Mouse (Mus musculus) left cerebral cortex, adult 18-20 months (tissue): Measurements from ENCODE around the gene Nlrp3. TPM values are rescaled to one million over a fixed set of nuclear protein-coding genes. Genes with fewer than 3 reads are reported as not detected.
A peak's percentile ranks its signal among the peaks of the same experiment; 100 is the strongest.
"Not testable (repeated sequence)": the region's sequence is repeated elsewhere in the genome, so short reads cannot be mapped to it uniquely, and the experiment has no call there.

ENCODE experiments used
- DNase-seq, 2 experiments: peaks; one replicate each; pipeline ENCODE4 v3.0.0; 2021 to 2022; ENCODE audit warnings: low spot score in 2 of 2, mixed read lengths in 1 of 2
- total RNA-seq, 2 experiments: library from RNA; stranded (reverse); gene quantifications; 2 replicates each; pipeline ENCODE4 v1.2.3; 2021

The Nlrp3 gene
- total RNA-seq, 2 experiments from 2014 or later, result 1.0 to 1.1 TPM

GRCm38 (mm10) chr11:59531562-59531961 is 9.8 kb upstream of the Nlrp3 start:
- DNase-seq, result no peak

DNA sequence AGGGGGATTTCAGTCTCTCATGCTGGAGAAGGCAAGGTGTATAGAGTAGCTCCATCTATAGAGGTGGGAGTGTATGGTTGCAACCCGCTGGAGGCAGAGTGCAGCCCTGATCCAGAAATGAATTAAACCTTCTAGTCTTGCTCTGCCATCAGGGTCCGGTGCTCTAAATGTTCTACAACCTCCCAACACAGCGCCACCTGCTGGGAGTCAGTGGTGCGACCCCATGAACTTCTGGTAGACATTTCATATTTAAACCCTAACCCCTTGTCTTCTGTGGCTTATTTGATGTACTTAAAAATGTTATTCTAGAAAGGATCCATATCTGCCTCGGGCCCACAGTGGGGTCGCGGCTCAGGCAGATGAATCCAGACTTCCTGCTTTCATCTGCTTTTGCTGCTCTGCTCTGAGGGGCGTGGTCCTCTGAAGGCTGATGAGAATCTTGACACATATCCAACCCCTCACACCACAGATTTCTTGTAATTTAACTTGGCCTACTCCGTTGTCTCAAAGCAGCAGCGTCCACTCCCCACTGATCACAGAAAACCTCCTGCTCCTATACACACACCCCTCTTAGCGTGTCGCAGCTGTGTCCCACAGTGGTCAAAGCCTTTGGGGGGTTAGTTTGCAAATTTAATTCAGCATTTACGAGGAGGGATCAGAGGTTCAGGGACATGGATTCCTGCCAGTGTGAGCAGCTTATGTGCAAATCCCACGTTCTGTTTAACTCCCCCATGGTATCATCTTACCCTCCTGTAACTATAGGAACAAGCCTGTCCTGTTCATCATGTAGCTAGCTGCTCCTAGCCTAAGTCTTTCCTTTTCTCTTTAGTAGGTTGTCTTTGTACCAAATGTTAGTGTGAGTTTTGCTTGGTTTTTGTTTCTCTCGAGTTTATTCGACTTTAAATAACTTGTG is 3.9 kb upstream of the Nlrp3 start:
- no peak for DNase-seq

- DNase-seq, result peak; percentile 36 to 40
Observed at GRCm38 (mm10) chr11:59538387-59538786, 3.0 kb upstream of the Nlrp3 start.

DNA sequence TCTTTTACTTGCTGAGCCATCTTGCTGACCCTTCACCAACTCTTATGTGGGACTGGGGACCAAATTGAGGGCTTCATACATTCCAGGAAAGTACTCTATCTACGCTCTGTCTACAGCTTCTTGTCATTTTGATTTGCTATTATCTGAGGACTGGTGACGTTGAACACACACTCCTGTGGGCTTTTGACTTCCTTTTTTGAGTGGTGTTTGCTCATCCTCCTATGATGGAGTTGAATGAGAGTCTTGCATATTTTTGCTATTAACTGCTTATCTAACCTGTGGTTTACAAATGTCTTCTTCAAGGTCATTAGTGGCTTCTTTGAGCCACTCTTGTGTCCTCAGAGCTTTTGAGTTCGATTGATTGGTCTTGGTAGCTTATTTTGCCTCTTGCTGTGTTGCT is 1.2 kb upstream of the Nlrp3 start:
- DNase-seq, result no peak

- no peak for DNase-seq
Observed at GRCm38 (mm10) chr11:59542442-59542841, 1.1 kb downstream of the Nlrp3 start.

- no peak for DNase-seq
Observed at GRCm38 (mm10) chr11:59543376-59543775, 2.0 kb downstream of the Nlrp3 start.

DNA sequence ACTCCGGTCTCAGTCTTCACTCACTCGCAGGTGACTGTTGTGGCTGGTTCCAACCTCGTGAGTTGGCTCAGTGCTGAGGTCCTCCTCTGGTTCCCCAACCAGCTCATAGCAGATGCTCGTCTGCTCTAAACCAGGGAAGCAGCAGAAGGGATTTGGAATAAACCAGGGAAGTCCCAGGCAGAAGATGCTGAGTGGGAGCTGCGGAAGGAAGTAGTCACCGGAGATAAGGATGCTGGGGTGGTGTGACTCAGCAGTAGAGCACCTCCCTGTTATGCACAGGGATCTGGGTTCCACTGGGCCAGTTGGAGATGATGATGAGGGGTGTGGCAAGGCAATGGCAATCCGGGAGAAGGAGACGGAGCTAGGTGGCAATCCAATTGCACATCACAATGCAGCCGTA is 2.6 kb downstream of the Nlrp3 start:
- peak; percentile 21 to 47 for DNase-seq

DNA sequence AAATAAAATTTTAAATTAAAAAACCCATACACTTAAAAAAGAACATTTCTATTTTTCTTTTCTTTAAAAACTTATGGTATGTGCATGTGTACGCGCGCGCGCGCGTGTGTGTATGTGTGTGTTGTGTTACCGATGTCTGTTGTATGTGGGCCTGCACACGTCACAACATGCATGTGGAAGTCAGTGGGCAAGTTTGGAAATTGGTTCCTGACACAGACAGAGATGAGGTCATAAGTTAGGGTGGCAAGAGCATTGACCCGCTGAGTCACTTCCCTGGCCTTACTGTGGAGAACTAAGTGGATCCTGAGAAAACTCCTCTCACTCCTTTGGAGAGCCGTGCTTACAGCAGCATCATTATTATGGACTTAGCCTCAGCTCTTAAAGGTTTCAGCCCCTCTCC is 12.8 kb downstream of the Nlrp3 start:
- no peak for DNase-seq

DNA sequence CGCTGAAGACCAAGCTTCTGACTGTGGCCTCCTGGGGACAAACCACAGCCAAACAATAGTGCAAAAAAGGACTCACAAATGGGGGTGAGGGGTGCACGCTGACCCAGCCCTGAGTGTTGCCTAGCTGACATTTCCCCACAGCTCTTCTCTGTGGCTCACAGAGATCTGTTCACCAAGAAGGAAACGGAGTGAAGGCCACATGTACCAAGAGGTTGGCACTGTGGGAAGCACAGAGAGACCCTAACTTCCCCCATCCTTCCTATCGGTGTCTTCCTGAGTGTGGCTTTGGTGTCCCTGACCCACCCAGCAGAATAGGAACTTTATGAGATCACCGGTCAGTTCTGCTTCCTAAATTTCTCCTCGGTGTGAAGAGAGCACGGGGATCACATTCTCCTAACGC is 13.2 kb downstream of the Nlrp3 start:
- no peak for DNase-seq

DNA sequence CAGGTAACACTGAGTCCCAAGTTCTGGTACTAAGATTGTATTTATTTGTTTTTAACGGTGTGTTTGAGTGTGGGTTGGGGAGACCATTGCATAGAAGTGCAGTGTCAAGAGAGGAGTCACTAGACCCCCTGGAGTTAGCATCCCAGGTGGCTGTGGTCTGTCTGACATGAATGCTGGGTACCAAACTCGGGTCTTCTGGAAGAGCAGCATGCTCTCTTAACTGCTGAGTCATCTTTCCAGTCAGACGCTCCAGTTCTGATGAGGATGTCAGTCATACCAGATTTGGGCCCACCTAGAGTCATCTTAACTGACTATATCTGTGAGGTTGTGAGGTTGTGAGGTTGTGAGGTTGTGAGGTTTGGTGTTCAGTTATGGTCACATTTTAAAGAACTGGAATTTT is 19.5 kb downstream of the Nlrp3 start:
- DNase-seq, result no peak

- DNase-seq, result no peak
Observed at GRCm38 (mm10) chr11:59562336-59562735, 21.0 kb downstream of the Nlrp3 start.

DNA sequence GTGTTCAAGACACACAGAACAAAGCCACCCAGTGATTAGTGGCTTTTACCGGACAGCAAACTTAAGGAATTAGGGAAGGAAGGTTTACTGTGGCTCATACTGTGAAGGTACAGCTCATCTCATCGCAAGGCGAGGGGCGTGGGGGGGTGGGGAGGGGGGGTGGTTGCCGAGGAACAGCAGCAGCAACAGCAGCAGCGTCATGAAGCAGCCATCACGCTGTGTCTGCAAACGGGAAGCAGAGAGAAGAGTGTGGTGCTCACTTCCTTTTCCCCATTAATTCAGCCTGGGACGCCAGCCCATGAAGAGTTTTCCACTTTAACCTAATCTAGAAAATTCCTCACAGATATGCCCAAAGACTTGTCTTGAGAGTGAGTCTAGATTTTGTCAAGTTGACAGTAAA is 21.5 kb downstream of the Nlrp3 start:
- DNase-seq, result no peak

- no peak for DNase-seq
Observed at GRCm38 (mm10) chr11:59569306-59569705, 27.9 kb downstream of the Nlrp3 start.

GRCm38 (mm10) chr11:59575726-59576125 is 34.4 kb downstream of the Nlrp3 start:
- no peak for DNase-seq

DNA sequence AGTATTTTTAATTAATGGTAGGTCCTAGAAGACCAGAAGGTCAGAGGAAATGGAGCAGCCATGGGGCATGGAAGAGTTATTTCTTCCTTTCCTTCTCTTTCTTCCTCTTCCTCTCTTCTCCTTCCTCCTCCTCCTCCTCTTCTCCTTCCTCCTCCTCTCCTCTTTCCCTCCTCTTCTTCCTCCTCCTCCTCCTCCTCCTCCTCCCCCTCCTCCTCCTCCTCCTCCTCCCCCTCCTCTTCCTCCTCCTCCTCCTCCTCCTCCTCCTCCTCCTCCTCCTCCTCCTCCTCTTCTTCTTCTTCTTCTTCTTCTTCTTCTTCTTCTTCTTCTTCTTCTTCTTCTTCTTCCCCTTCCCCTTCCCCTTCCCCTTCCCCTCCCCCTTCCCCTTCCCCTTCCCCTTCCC is 34.8 kb downstream of the Nlrp3 start, which contains the start of gene Olfr222:
Olfr222 (minus strand) TSS at position 101 of the 400 bp plus-strand sequence.
- DNase-seq, result not testable (repeated sequence)

DNA sequence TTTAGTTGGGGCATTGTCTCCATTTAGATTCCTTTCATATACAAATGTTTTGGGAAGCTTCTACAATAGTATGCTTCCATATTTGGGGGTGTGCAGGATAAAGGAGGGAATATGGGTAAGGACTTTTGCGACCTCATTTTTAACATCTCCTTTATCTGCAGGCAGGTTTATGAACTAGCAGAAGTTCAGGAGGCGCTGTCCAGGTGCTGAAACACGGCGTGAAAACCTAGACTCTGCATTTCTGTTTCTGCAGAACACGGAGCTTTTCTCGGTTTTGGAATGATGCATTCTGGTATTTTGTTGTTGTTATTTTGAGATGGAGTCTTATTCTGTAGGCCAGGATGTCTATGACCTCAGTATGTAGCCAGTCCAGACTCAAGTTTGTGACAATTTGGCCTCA is 43.2 kb downstream of the Nlrp3 start:
- DNase-seq, result no peak

DNA sequence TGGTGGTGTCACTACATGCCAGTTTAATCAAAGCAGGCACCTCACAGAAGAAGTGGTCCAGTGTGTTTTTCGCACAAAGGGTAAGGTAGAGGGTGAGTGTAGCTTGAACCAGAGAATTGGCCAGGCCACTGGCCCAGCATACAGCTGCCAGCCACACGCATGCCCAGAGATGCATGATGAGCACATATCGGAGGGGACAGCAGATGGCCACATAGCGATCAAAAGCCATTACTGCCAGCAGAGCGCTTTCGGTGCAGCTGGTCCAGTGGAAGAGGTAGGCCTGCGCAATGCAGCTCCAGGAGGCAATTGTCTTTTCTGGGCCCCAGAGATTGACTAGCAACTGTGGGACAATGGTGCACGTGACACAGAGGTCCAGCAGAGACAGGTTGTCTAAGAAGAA is 48.1 kb downstream of the Nlrp3 start:
- DNase-seq, result no peak

DNA sequence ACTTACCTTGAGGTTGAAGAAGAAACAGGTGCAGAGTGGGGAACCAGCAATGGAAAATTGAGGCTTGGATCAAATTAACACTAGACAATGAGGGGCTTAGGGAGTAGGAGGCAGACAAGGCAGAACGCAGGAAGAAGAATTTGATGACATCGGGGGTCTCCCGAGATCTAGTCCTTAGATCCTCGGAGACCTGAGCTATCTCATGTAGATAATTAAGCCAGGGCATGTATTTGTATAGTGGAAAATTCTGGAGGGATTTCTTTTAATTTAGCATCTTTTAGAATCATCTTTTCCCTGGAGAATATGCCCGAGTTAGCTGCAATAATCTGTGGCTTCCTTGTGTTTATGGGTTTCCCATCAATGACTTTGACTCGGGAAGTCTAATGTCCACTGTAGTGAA is 51.8 kb downstream of the Nlrp3 start, which contains the start of gene Olfr223:
Olfr223 (minus strand) TSS at position 101 of the 400 bp plus-strand sequence.
- DNase-seq, result no peak

- no peak for DNase-seq
Observed at GRCm38 (mm10) chr11:59596091-59596490, 54.7 kb downstream of the Nlrp3 start.

- no peak for DNase-seq
Observed at GRCm38 (mm10) chr11:59596950-59597349, 55.6 kb downstream of the Nlrp3 start.

GRCm38 (mm10) chr11:59599211-59599610 is 57.8 kb downstream of the Nlrp3 start:
- no peak for DNase-seq

- DNase-seq, result no peak
Observed at GRCm38 (mm10) chr11:59600872-59601271, 59.5 kb downstream of the Nlrp3 start.

DNA sequence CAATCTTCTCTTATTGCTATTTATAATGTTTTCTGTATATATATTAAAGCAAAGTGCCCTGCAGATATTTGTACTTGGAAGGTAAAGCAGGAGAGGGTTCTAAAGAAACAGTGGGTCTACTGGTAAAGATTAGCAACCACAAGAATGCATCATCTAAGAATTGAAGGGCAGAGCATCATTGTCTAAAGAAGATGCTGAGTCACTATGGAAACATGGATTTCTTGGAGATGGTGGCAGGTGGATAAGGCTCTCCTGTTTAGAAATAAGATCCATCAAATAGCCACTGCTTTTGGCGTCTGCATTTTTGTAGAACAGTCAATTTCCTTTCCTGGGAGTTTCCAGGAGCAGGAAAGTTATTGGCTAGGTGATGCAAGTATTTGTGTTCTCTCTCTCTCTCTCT is 60.9 kb downstream of the Nlrp3 start:
- DNase-seq, result no peak
